Mouse (Mus musculus) heart, adult 18-20 months (tissue): ENCODE measurements around the gene Rubcn. TPM values are rescaled to one million over a fixed set of nuclear protein-coding genes. Genes with fewer than 3 reads are reported as not detected.

Experiments
- DNase-seq, 2 experiments: peaks; one replicate each; pipeline ENCODE4 v3.0.0; 2021 to 2022; ENCODE audit warnings: mixed read lengths in 1 of 2
- total RNA-seq, 2 experiments: library from RNA; stranded (reverse); gene quantifications; 2 replicates each; pipeline ENCODE4 v1.2.3; 2021

Rubcn gene
- total RNA-seq, 2 experiments from 2014 or later, result 28.3 to 29.7 TPM

DNA sequence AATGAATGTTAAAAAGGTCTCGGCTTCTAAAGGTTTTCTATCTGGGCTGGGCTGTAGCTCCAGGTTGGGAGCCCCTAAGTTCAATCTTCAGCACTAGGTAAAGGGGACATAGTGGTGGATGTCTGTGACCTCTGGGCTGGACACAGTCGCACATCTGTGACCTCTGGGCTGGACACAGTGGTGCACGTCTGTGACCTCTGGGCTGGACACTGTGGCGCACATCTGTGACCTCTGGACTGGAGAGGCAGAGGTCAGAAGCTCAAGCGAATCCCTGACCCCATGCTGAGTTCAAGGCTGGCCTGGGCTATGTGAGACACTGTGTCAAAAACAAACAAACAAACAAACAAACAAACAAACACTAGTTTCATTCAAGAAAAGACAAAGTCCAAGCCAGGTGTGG, 7.3 kb downstream of the Rubcn start:
- DNase-seq, result no peak

DNA sequence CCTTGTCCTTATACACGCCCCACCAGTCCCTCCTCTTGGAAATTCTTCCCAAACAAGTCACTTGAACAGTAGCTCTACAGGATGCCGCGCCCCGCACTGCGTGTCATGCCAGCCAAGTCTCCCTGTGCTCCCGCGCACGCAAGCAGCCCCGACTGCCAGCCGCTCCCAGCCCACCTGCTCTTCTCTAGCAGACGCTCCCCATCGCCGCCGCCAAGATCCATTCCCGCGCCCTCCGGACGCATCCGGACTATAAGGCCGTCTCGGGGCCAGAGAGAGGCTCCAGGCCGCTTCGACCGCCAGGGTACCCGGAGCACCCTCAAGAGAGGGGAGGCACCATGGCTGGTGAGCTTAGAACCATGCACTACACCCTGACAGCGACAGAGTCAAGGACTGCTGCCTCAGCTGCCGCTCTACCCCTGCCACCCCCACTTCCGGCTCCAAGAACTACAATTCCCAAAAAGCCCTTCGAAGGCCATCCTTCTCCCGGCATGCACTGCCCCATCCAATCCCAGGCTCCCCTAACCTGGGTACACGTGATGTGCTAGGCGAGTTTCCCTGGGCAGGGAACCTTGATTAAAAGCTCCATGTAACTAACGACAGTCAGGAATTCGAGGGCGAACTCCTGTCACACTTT, 9.5 kb downstream of the Rubcn start:
- DNase-seq, result peak; percentile 96 to 97

DNA sequence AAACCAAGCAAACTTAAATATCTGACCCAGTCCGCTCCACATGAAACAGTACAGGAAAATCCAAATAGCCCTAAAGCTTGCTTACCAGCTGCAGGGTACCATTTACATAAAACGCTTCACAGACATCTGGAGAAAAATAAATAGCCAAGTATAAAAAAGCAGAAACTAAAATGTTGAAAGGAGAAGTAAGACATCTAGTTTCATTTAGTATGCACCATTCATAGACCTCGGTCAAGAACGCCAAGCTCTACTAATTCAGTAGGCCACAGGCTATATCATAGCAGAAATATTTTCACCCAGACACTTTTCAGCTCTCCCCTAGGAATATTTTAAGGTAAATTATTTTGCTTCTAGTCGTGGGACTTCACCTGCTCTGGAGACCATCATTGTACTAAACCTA, 10.9 kb downstream of the Rubcn start:
- DNase-seq, result no peak

DNA sequence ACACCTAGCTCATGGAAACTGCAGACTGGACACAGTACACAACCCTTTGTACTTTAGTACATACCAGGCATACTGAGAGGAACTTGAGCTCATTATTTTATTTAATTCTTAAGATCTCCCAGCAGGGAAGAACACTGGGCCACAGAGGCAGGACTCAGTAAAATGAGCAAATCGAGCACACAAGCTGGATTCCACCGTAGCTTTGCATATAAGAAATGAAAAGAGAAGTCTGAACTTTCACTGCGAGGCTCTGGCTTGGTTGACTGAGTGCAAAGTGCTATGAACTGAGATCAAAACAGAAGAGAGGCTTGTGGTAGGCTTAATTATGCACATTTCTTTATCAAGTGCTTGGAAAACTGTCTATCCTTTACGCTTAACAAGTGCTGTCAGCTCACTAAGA, 12.2 kb downstream of the Rubcn start:
- DNase-seq, result no peak

DNA sequence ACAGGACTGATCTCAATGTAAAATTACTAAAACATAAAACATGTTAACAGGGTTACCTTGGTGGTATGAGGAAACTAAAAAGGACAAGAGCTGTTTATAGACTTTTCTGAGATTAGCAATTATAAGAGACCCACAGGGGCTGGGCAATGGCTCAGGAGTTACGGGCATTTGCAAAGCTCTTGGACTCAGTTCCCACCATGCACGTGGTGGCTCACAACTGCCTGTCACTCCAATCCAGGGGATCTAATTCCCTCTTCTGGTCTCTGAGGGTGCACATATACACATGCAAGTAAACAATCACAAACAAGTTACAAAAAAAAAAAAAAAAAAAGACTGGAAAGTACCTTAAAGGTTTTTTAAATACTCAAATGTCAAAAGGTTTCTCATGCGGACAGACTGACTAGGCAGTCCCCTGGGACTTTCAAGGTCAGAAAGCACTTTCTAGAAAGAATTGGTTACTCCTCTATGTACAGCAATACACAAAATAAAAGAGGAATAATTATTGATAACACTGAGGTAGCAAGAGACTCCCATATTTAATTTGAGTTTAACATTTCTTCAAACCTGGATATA, 15.7 kb downstream of the Rubcn start:
- no peak for DNase-seq

DNA sequence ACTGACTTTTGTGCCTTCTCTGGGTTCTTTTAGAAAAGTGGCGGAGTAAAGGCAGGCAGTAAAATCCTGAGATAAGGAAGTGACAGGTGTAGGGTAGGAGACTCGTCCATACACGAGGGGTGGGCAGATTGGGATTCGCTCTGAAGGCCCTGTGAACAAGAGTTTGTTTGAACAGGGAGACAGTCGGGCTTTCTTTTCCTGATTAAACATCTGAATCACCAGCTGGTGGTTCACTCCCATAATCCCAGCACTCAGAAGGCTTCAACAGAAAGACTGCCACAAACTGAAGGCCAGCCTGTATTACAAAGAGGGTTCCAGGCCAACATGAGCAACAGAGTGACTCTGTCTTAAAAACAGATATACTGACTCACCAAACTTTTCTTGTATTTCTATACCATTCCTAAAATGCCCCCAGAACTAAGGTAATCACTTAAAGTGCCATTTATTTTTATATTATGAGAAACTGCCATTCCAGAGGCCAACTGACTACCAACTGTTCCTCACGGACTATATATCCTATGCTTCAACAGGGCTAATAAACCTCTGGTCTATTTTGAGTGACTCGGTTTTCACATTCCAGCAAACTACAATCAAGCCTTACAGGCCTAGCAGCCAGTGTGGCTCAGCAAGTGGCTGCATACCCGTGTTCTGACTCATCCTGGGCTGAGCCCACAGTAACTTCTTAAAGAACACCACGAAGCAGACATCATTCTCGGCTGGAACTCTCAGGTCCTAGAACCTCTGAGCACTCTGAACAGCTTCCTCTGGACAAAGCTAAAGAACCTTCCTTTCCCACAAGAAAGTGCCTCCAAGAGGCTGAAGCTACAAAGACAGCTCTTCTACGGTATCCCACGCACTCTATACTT, 18.6 kb downstream of the Rubcn start:
- peak; percentile 65 to 77 for DNase-seq

DNA sequence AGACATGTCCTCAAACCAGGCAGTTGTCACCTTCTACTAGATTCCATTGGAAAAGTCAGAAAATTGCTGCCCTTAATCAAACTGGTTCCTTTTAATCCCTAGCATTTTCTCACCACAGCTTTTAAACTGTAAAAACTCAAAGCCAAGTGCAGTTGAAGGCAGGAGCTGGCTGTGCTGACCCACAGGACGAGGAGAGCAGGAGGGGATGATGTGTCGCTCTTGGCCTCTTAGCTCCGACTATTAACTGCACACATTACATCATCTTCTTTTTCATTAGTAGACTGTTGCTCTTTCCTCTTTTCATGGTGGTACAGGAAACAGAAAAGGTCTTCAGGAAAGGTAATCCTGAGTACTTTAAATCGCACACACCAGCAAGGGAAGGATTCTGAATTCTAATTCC, 19.2 kb downstream of the Rubcn start:
- peak; percentile 36 to 47 for DNase-seq

DNA sequence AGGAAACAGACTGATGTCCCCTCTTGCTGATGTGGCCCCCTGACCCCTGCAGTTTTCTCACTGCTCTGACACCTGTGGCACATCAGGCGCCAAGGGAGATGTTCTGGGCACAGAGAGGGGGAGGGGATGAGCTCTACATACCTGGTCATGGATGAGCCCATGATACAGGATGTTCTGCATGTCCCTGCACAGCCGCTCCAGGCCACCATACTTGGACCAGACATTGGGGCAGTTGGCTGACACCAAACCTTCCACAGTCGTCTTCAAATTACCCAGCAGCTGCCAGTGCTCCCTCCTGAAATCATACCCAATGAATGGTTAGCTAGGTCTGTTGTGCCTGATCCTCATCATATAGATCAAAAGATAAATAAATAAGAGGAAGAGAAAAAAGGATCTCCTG, 20.8 kb downstream of the Rubcn start:
- DNase-seq, result no peak

DNA sequence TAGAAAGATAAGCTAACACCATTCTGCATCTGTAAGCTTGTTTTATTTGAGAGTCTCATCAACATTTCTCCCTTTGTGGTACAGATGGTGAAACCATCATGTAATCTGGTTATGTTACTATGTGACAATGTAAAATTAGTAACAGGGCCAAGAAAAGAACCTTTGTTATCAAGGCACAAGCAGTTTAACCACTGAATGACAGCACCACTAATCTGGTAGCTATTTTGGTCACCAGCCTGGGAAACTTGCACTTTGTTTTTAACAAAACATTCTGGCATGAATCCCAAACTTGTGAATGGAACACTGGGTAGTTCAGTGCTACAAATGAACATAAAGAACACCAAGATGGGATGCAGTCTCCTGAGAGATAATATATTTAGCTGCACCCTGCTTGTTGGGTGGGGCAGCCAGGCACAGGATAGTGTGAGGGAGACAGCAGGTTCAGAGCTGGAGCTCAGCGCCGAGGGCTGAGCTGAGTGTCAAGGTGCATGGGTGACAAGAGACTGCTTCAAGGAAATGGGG, 23.5 kb downstream of the Rubcn start:
- DNase-seq, result peak; percentile 69 to 80

DNA sequence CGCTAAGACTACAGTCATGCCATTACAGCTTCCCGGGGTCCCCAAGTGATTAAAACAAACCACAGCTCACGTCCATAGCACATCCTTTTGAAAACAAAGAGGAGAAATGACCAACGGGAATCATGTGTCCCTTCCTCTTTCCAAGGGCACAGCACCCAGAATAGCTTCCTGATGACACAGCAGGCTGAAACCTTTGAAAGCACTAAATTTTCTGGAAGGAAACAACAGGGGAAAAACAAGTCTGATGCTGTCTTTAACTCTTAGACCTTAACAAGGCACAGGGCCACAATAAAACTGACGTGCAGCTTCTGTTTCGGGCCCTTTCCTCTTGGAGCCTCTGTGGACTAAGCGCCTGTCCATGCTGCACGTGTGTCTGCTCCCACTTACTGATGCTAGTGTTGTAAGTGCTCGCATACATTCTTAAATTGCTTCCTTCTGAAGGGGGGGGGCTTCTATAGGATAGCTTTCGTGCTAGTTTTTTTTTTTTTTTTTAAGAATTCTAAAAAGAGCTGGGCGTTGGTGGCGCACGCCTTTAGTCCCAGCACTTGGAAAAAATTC, 24.0 kb downstream of the Rubcn start:
- DNase-seq, result peak; percentile 59 to 72

DNA sequence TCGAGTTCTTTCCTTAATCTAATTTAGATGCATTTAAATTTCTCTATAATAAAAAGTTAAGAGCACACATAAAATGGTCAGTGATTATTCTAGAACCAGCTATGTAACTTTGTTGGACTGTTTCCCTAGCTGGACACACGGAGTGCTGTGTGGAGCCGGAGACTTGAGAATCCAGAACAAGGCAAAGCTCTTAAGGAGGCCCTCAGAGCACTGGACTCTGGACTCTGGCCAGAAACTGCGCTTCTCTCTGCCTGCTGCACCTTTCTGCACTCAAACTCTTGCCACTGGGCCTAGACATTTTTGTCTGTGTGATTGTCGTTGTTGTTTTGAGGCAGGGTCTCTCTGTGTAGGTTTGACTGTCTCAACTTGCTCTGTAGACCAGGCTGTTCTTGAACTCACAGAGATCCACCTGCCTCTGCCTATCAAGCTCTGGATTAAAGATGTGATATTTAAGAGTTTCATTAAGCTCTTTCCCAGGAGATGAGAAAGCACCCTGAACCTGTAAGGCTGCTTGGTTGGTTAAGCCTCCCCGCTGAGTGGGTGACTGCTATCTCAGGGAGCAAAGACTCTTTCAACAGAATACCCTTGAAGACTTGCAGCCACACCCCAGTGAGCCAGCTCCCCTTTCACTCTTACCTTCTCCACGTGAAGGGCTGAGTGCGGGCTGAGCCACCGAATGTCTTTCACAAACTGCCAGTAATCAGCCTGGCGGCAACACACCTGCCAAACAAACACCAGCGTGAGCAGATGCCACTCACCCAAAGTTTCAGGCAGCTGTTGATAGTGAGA, 28.3 kb downstream of the Rubcn start:
- DNase-seq, result no peak

DNA sequence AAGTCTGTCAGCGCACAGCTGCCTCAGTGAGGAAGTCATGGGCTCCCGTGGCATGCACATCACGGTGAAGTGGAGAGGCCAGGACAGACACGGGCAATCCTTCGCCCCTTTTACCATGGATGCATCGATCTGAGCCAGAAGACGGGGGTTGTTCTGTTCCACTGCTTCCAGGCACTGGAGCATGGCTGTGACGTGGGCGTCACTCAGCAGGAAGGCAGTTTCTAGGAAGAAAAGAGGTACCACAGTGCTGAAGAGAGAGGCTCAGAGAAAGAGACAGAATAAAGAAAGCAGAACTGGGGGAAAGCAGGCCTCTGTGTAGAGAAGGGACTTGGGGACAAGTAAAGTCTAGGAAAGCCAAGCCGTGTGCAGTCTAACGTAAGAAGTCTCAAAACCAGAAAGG, 30.5 kb downstream of the Rubcn start:
- DNase-seq, result no peak

DNA sequence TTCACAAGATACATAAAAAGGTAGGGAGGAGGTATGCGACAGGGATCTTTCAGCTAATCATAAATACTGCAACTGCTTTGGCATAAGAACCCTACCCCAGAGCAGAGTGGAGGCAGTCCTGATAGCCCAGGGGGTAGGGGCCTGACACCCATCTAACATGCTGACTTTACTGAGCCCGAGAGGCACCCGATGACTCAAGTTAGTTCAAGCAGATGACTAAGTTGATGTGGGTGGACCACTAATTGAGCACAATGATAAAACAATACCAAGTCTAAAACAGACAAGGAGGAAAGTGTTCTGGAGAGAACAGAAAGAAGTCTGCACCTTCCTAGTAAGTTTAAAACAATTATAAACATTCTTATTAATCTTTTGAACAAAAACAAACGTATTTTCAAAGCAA, 46.1 kb downstream of the Rubcn start:
- no peak for DNase-seq

DNA sequence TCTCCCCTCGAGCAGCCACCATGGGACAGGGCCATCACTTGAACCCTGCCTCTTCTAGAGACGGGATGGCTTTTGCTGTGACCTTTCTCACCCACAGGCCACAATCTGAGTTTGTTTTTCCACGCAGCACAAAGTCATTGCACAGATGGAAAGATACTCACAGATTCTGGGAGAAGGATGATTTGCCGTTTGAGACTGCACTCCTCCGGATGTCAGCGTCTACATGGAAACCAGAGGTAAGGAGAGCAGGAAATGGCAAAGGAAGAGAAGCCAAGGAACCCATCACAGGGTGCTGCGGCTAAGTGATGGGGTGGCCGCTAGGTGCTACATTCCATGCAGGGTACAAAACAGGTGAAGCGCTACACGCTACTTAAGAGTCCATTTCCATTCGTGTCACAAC, 48.5 kb downstream of the Rubcn start:
- no peak for DNase-seq

DNA sequence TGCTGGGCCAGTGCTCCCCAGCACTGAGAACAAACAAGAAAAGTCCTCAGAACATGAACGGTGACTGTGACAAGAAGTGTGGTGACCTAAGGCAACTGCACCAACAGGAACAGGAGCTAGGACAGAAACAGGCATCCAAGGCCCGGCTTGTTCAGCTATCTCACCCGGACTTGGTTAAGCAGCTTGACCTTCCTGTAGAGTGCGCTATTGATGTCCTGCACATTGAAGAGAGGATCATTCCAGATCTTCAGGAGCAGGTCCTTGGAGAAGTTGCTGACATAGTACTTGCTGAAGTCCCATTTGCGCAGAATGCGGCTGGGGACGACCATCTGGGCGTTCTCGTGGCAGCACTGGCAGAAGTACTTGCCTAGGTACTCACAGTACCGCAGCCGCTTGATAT, 51.0 kb downstream of the Rubcn start:
- no peak for DNase-seq

DNA sequence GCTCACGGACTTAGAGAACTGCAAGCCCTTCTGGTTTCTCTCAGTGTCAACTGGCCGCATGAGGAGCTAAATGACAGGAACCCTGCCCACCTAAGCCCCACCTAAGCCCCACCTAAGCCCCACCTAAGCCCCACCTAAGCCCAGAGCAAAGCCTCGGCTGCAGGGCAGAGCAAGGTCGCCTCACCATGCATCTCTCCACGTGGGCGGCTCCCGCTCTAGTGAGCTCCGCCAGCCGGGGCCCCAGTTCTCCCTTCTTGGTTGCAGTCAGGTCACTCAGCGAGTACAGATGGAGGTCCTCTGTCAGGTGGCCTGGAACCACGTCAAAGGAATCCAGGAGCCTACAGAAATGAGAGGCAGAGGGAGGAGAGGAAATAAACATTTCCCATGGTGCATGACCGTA, 52.2 kb downstream of the Rubcn start:
- no peak for DNase-seq

DNA sequence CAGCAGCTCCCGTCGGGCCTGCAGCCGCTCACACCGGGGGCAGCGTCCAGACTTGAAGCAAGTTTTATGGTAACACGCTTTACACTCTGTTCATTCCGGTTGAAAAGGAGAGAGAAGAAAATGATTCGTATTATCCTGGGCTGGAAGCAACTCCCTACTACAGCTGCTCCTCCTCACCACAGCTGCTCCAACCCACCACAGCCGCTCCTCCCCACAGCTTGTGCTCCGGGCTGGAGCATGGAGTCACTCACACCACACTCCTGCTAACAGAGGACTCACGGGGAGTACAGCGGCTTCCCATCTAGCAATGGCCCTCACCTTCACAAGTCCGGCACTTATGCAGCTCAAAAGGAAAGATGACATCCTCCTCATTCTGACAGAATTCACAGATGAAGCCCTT, 53.5 kb downstream of the Rubcn start:
- no peak for DNase-seq

DNA sequence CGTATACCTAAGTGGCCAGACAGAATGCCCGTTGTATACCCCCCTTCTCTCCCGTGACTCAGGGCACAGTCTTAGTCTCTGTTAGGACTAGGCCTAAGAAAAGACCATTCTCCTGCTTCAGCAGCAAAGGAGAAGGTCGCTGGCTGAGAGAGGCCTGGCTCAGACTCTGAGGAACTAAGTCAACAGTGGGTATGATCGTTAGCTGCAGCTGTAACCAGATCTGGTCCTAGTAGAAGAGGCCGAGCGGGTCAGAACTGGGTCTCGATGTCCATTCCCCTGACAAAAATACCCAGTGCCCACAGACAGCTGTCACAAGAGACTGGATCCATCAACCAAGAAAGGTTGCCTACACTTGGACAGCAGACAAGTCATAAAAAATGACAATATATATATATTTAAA, 54.1 kb downstream of the Rubcn start:
- DNase-seq, result no peak

DNA sequence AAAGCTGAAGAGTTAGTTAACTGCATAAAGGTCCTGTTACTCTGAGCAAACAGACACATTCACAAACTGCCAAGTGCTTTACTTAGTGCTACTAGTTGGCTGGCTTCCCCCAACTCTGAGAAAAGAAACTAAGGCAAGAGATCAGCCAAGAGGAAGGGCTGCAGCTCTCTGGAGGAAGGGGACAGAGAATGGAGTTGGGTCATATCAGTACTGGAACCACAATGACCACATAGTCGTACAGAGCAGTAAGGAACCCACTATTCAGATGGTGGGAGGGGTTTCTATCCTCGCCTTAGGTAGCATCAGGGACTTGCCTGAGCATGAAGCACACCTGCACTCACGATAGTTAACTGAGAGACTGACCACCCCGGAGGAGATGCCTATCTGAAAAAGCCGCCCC, 54.7 kb downstream of the Rubcn start:
- DNase-seq, result no peak

DNA sequence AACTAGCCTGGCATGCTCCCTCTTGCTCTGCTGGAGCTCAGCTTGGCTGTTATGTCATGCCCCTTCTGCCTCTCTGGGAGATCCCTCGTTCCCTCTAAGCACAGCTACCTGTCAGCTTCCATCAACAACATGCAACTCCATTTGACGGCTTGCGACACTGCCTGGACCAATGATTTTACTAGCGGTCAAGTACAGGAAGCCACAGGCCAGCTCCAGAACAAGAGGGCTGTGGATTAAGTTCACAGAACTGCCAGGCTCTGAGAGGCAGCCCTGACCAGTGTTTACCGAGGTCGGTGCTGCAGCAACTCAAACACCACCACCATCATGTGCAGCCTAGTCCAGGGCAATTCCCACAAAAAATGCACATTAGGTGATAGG, 55.1 kb downstream of the Rubcn start:
- DNase-seq, result no peak

DNA sequence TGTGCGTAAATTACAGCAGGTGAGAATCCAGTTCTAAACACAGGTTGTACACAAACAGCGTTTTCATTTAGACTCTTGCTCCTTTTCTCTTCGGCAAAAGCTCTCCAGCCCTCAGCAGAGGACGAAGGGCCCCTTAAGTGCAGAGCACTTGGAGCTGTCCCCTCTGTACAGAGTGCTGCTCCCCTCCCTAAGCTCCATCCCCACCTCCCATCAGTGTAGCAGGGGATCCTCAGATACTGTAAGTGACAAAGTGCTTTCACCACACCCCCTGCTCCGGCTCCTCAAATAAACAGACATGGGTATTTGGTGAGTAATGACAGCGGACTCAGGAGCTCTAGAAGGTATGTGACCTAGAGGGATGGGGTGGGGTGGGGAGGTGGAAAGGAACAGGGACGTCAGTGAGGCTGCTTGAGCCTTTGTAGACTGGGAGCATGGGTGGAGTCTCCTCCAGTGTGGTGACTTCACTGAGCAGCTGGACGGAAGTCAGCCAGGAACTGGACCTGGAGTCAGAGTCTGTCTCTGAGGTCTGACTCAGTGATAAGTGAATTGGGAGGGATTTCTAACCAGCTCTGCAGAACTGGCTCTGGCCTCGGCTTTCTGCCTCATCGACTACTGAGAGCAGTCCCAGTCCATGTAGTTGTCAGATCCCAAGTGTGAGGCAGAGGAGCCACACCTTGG, 55.7 kb downstream of the Rubcn start:
- DNase-seq, result peak; percentile 71 to 86

DNA sequence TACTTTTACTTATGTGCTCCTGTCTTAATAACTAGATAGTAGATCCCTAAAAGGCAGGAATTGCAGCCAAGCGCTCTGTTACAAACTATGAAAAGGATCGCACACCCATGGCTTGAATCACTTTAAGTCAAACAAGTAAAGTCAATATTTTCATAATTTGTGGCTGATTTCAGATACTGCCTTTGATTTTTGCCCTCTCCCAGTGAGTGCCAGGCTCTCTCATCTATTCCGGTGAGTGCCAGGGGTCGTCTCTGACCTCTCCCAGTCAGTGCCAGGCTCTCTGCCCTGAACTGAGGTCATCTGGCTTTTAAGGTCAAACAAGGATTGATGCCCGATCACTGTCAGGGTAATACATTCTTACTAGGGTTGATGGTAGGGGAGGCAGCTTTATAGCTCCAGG, 59.1 kb downstream of the Rubcn start:
- DNase-seq, result no peak
